Mouse (Mus musculus): ENCODE data around the gene Rptor. TPM values are rescaled to one million over a fixed set of nuclear protein-coding genes. Genes with fewer than 3 reads are reported as not detected.

Rptor gene
- polyA plus RNA-seq, 1 experiment, result 26.2 TPM

- H3K4me3 ChIP-seq (replicated peaks; ENCODE audit: extremely low read depth, low read depth, low read length), result peak overlapping the region; percentile 40
- no peaks in the 10 kb centered on the region for H3K4me1 ChIP-seq (ENCODE audit: control insufficient read depth, insufficient read depth, low read length)
- 43% methylated on average over 10 of the region's 10 CpGs for WGBS
- TF ChIP-seq CTCF (IDR thresholded peaks at IDR 0.05; ENCODE audit: insufficient read depth, low read length), result no peak
- DNase-seq, result peak; percentile 31
Measured at GRCm38 (mm10) chr11:119863421-119863821, 260.7 kb downstream of the Rptor start.

GRCm38 (mm10) chr11:119866837-119867236, 264.1 kb downstream of the Rptor start:
- TF ChIP-seq CTCF (IDR thresholded peaks at IDR 0.05; ENCODE audit: insufficient read depth, low read length) (no peak), POLR2A (IDR thresholded peaks at IDR 0.05; ENCODE audit: borderline replicate concordance, extremely low read depth, low read depth, low read length) (no peak)
- no peak for DNase-seq
- Histone ChIP-seq H3K4me3 (replicated peaks; ENCODE audit: extremely low read depth, low read depth, low read length) (no peak overlapping the region), H3K4me1 (ENCODE audit: control insufficient read depth, insufficient read depth, low read length) (no peaks in the 10 kb centered on the region)
- 83% methylated on average over 6 of the region's 6 CpGs for WGBS

- TF ChIP-seq POLR2A (IDR thresholded peaks at IDR 0.05; ENCODE audit: borderline replicate concordance, extremely low read depth, low read depth, low read length) (no peak), CTCF (IDR thresholded peaks at IDR 0.05; ENCODE audit: insufficient read depth, low read length) (no peak)
- WGBS, result 79% methylated on average over 3 of the region's 3 CpGs
- Histone ChIP-seq H3K4me1 (ENCODE audit: control insufficient read depth, insufficient read depth, low read length) (no peaks in the 10 kb centered on the region), H3K4me3 (replicated peaks; ENCODE audit: extremely low read depth, low read depth, low read length) (no peak overlapping the region)
- DNase-seq, result no peak
Measured at GRCm38 (mm10) chr11:119868138-119868537, 265.4 kb downstream of the Rptor start.

- Histone ChIP-seq H3K4me1 (ENCODE audit: control insufficient read depth, insufficient read depth, low read length) (no peaks in the 10 kb centered on the region), H3K4me3 (replicated peaks; ENCODE audit: extremely low read depth, low read depth, low read length) (no peak overlapping the region)
- DNase-seq, result no peak
- 75% methylated on average over 4 of the region's 4 CpGs for WGBS
- TF ChIP-seq POLR2A (IDR thresholded peaks at IDR 0.05; ENCODE audit: borderline replicate concordance, extremely low read depth, low read depth, low read length), result no peak
Measured at GRCm38 (mm10) chr11:119868556-119868955, 265.9 kb downstream of the Rptor start.

GRCm38 (mm10) chr11:119871141-119871540, 268.4 kb downstream of the Rptor start:
- Histone ChIP-seq H3K4me1 (ENCODE audit: control insufficient read depth, insufficient read depth, low read length) (no peaks in the 10 kb centered on the region), H3K4me3 (replicated peaks; ENCODE audit: extremely low read depth, low read depth, low read length) (no peak overlapping the region)
- no peak for DNase-seq
- 83% methylated on average over 7 of the region's 7 CpGs for WGBS
- TF ChIP-seq CTCF (IDR thresholded peaks at IDR 0.05; ENCODE audit: insufficient read depth, low read length) (no peak), POLR2A (IDR thresholded peaks at IDR 0.05; ENCODE audit: borderline replicate concordance, extremely low read depth, low read depth, low read length) (no peak)

- H3K4me3 ChIP-seq (replicated peaks; ENCODE audit: extremely low read depth, low read depth, low read length), result no peak overlapping the region
- DNase-seq, result no peak
- TF ChIP-seq CTCF (IDR thresholded peaks at IDR 0.05; ENCODE audit: insufficient read depth, low read length) (no peak), POLR2A (IDR thresholded peaks at IDR 0.05; ENCODE audit: borderline replicate concordance, extremely low read depth, low read depth, low read length) (no peak)
- WGBS, result 63% methylated on average over 4 of the region's 4 CpGs
- H3K4me1 ChIP-seq (ENCODE audit: control insufficient read depth, insufficient read depth, low read length), result no peaks in the 10 kb centered on the region
Measured at GRCm38 (mm10) chr11:119873643-119874042, 270.9 kb downstream of the Rptor start.

GRCm38 (mm10) chr11:119874841-119875240, 272.1 kb downstream of the Rptor start:
- no peak for TF ChIP-seq CTCF (IDR thresholded peaks at IDR 0.05; ENCODE audit: insufficient read depth, low read length)
- TF ChIP-seq POLR2A (IDR thresholded peaks at IDR 0.05; ENCODE audit: borderline replicate concordance, extremely low read depth, low read depth, low read length), result no peak
- no peaks in the 10 kb centered on the region for H3K4me1 ChIP-seq (ENCODE audit: control insufficient read depth, insufficient read depth, low read length)
- H3K4me3 ChIP-seq (replicated peaks; ENCODE audit: extremely low read depth, low read depth, low read length), result no peak overlapping the region
- 59% methylated on average over 1 of the region's 1 CpGs for WGBS
- no peak for DNase-seq

GRCm38 (mm10) chr11:119875685-119876084, 273.0 kb downstream of the Rptor start:
- no peak for DNase-seq
- H3K4me3 ChIP-seq (replicated peaks; ENCODE audit: extremely low read depth, low read depth, low read length), result no peak overlapping the region
- WGBS, result 79% methylated on average over 9 of the region's 9 CpGs
- H3K4me1 ChIP-seq (ENCODE audit: control insufficient read depth, insufficient read depth, low read length), result no peaks in the 10 kb centered on the region
- TF ChIP-seq CTCF (IDR thresholded peaks at IDR 0.05; ENCODE audit: insufficient read depth, low read length) (no peak), POLR2A (IDR thresholded peaks at IDR 0.05; ENCODE audit: borderline replicate concordance, extremely low read depth, low read depth, low read length) (no peak)

- TF ChIP-seq POLR2A (IDR thresholded peaks at IDR 0.05; ENCODE audit: borderline replicate concordance, extremely low read depth, low read depth, low read length) (no peak), CTCF (IDR thresholded peaks at IDR 0.05; ENCODE audit: insufficient read depth, low read length) (no peak)
- no peak for DNase-seq
- H3K4me1 ChIP-seq (ENCODE audit: control insufficient read depth, insufficient read depth, low read length), result no peaks in the 10 kb centered on the region
- H3K4me3 ChIP-seq (replicated peaks; ENCODE audit: extremely low read depth, low read depth, low read length), result no peak overlapping the region
- WGBS, result 86% methylated on average over 7 of the region's 7 CpGs
Measured at GRCm38 (mm10) chr11:119877124-119877523, 274.4 kb downstream of the Rptor start.

GRCm38 (mm10) chr11:119879573-119879972, 276.9 kb downstream of the Rptor start:
- H3K4me3 ChIP-seq (replicated peaks; ENCODE audit: extremely low read depth, low read depth, low read length), result no peak overlapping the region
- 91% methylated on average over 5 of the region's 5 CpGs for WGBS
- TF ChIP-seq POLR2A (IDR thresholded peaks at IDR 0.05; ENCODE audit: borderline replicate concordance, extremely low read depth, low read depth, low read length) (no peak), CTCF (IDR thresholded peaks at IDR 0.05; ENCODE audit: insufficient read depth, low read length) (no peak)
- DNase-seq, result no peak
- no peaks in the 10 kb centered on the region for H3K4me1 ChIP-seq (ENCODE audit: control insufficient read depth, insufficient read depth, low read length)

- TF ChIP-seq POLR2A (IDR thresholded peaks at IDR 0.05; ENCODE audit: borderline replicate concordance, extremely low read depth, low read depth, low read length), result no peak
- no peak for TF ChIP-seq CTCF (IDR thresholded peaks at IDR 0.05; ENCODE audit: insufficient read depth, low read length)
- H3K4me1 ChIP-seq (ENCODE audit: control insufficient read depth, insufficient read depth, low read length), result no peaks in the 10 kb centered on the region
- no peak overlapping the region for H3K4me3 ChIP-seq (replicated peaks; ENCODE audit: extremely low read depth, low read depth, low read length)
- DNase-seq, result no peak
- WGBS, result 82% methylated on average over 2 of the region's 2 CpGs
Measured at GRCm38 (mm10) chr11:119883646-119884045, 280.9 kb downstream of the Rptor start.
